Comparison of ENCODE assay signal across 9 mouse cellular contexts in the genomic region with DNA sequence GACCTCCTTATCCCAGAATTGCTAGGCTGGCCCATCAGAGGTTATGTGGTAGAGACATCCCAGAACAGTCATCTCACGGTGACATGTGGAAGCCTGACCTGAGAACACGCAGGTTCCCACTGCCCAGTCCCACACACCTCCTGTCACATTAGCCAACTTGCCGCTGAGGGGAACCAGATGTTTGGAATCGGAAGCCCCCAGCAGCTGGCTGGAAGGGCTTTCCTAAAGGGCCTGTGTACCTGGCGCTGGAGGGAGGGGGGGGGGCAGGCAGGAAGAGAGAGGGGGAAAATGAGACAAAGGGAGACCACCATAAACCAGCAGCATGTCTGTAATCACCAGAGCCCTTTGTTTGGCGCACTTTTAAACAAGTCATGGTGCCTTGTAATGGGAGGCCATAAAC. TPM values are rescaled to one million over a fixed set of nuclear protein-coding genes. Genes with fewer than 3 reads are reported as not detected.
A peak's percentile ranks its signal among the peaks of the same experiment; 100 is the strongest.
DNase-seq lines count a peak whose midpoint lies in the region; ATAC-seq and TF ChIP-seq lines count a peak whose summit lies in the region.
"Had no signal": no experiment of that assay in that cellular context is flagged by ENCODE, and none has a peak within 500 bp of the region (broad histone marks: within the 10 kb centered on the region; RNA-seq: fewer than 3 reads in every experiment).

No protein-coding gene starts in this region.

- no peaks in the 10 kb centered on the region for H3K9me3 ChIP-seq in kidney, postnatal 0 days (replicated peaks; ENCODE audit: low read length)
- no peaks in the 10 kb centered on the region for H3K9me3 ChIP-seq in forebrain, embryonic 12.5 days
- H3K9me3 ChIP-seq in limb, embryonic 12.5 days, result no peaks in the 10 kb centered on the region
- H3K9me3 ChIP-seq in neural tube, embryonic 14.5 days (ENCODE audit: control insufficient read depth, low read length), result no peaks in the 10 kb centered on the region

- no peak for ATAC-seq in kidney, postnatal 0 days (replicated peaks; ENCODE audit: low FRiP score, low read depth)
- no peak for ATAC-seq in forebrain, embryonic 12.5 days (ENCODE audit: low FRiP score)
- peak; percentile 59 for ATAC-seq in limb, embryonic 12.5 days (ENCODE audit: insufficient number of reproducible peaks, insufficient read depth, low FRiP score, low TSS enrichment, low read depth)
- ATAC-seq in neural tube, embryonic 14.5 days (ENCODE audit: low read depth), result peak; percentile 51

- H3K4me1 ChIP-seq in kidney, postnatal 0 days (replicated peaks; ENCODE audit: insufficient read depth, low read length), result peaks cover 7% of the 10 kb centered on the region; the same call in 1 of the 2 replicates
- no peaks in the 10 kb centered on the region for H3K4me1 ChIP-seq in kidney, adult 2 months (ENCODE audit: control insufficient read depth, insufficient read depth, low read length)
- peaks cover 15% of the 10 kb centered on the region for H3K4me1 ChIP-seq in forebrain, embryonic 12.5 days
- H3K4me1 ChIP-seq in limb, embryonic 12.5 days (replicated peaks), result peaks cover 19% of the 10 kb centered on the region
- H3K4me1 ChIP-seq in neural tube, embryonic 14.5 days (ENCODE audit: control insufficient read depth, insufficient read depth, low read length), result peaks cover 6% of the 10 kb centered on the region; the same call in 1 of the 2 replicates

- 15% methylated on average over 6 of the region's 6 CpGs for WGBS in kidney, postnatal 0 days
- 41% methylated on average over 6 of the region's 6 CpGs for WGBS in kidney, adult 2 months
- WGBS in forebrain, embryonic 12.5 days, result 28% methylated on average over 6 of the region's 6 CpGs
- 2% methylated on average over 6 of the region's 6 CpGs for WGBS in limb, embryonic 12.5 days
- under 1% methylated on average over 6 of the region's 6 CpGs for WGBS in neural tube, embryonic 14.5 days

- H3K27me3 ChIP-seq in kidney, postnatal 0 days (ENCODE audit: insufficient read depth, low read length), result no peaks in the 10 kb centered on the region
- no peaks in the 10 kb centered on the region for H3K27me3 ChIP-seq in kidney, adult 2 months (replicated peaks; ENCODE audit: control insufficient read depth, insufficient read depth, low read length)
- peaks cover 27% of the 10 kb centered on the region; the same call in 1 of the 2 replicates for H3K27me3 ChIP-seq in forebrain, embryonic 12.5 days
- H3K27me3 ChIP-seq in limb, embryonic 12.5 days, result peaks cover 13% of the 10 kb centered on the region
- no peaks in the 10 kb centered on the region for H3K27me3 ChIP-seq in neural tube, embryonic 14.5 days (ENCODE audit: control insufficient read depth, insufficient read depth, low read length)

- TF ChIP-seq CTCF in kidney, postnatal 0 days (IDR thresholded peaks at IDR 0.05; ENCODE audit: low read depth), result no peak
- TF ChIP-seq CTCF in kidney, adult 2 months (conservative IDR thresholded peaks at IDR 0.05; ENCODE audit: insufficient read depth, insufficient read length, low read depth, low read length), result no peak

- H3K4me2 ChIP-seq in kidney, postnatal 0 days (ENCODE audit: low read length), result peak overlapping the region; percentile 53
- H3K4me2 ChIP-seq in forebrain, embryonic 12.5 days, result peak overlapping the region; percentile 55
- peak overlapping the region; percentile 69 for H3K4me2 ChIP-seq in limb, embryonic 12.5 days
- peak overlapping the region; percentile 52 for H3K4me2 ChIP-seq in neural tube, embryonic 14.5 days (ENCODE audit: low read depth, low read length)

- H3K4me3 ChIP-seq in kidney, postnatal 0 days (replicated peaks; ENCODE audit: low read depth, low read length), result 0 out of 2 replicates have a peak overlapping the region, but pooled peaks have one; percentile 9
- H3K4me3 ChIP-seq in kidney, adult 2 months (ENCODE audit: insufficient read depth, low read depth, low read length), result no peak overlapping the region
- no peak overlapping the region for H3K4me3 ChIP-seq in forebrain, embryonic 12.5 days (replicated peaks)
- peak overlapping the region; percentile 37 for H3K4me3 ChIP-seq in limb, embryonic 12.5 days (replicated peaks)
- peak overlapping the region; percentile 1; the same call in 1 of the 2 replicates for H3K4me3 ChIP-seq in neural tube, embryonic 14.5 days (ENCODE audit: low read depth, low read length)

- no peak overlapping the region for H3K9ac ChIP-seq in kidney, postnatal 0 days (ENCODE audit: low read depth, low read length)
- no peak overlapping the region for H3K9ac ChIP-seq in forebrain, embryonic 12.5 days
- peak overlapping the region; percentile 48; the same call in 1 of the 2 replicates for H3K9ac ChIP-seq in limb, embryonic 12.5 days (replicated peaks)
- no peak overlapping the region for H3K9ac ChIP-seq in neural tube, embryonic 14.5 days (replicated peaks; ENCODE audit: low read depth, low read length)

- no peak for DNase-seq in kidney, postnatal 0 days (ENCODE audit: low spot score)
- no peak for DNase-seq in kidney, adult 2 months
- no peak for DNase-seq in layer of hippocampus, adult 8-10 months (ENCODE audit: low spot score in 2 of 2)
- no peak for DNase-seq in yolk sac, embryonic 10.5 days (ENCODE audit: low spot score)
- DNase-seq in thymus, postnatal 14 days, result no peak
- DNase-seq: layer of hippocampus, postnatal 36 days had no signal

- no peaks in the 10 kb centered on the region for H3K36me3 ChIP-seq in kidney, postnatal 0 days (ENCODE audit: insufficient read depth, low read length)
- H3K36me3 ChIP-seq in kidney, adult 2 months (ENCODE audit: control insufficient read depth, insufficient read depth, low read length), result no peaks in the 10 kb centered on the region
- no peaks in the 10 kb centered on the region for H3K36me3 ChIP-seq in forebrain, embryonic 12.5 days (replicated peaks)
- H3K36me3 ChIP-seq in limb, embryonic 12.5 days, result no peaks in the 10 kb centered on the region
- no peaks in the 10 kb centered on the region for H3K36me3 ChIP-seq in neural tube, embryonic 14.5 days (ENCODE audit: control insufficient read depth, insufficient read depth, low read length)

- no peak for TF ChIP-seq POLR2A in kidney, adult 2 months (IDR thresholded peaks at IDR 0.05; ENCODE audit: low read depth, low read length)

- H3K27ac ChIP-seq in kidney, postnatal 0 days, result no peak overlapping the region
- H3K27ac ChIP-seq in kidney, adult 2 months (ENCODE audit: insufficient read depth, low read depth, low read length), result no peak overlapping the region
- H3K27ac ChIP-seq in forebrain, embryonic 12.5 days, result no peak overlapping the region
- 0 out of 2 replicates have a peak overlapping the region, but pooled peaks have one; percentile 50 for H3K27ac ChIP-seq in limb, embryonic 12.5 days
- H3K27ac ChIP-seq in neural tube, embryonic 14.5 days (ENCODE audit: low read depth, low read length), result no peak overlapping the region

RNA-seq across cellular contexts. Expression of a gene that starts 28.6 kb away (rescaled TPM):
- 112 TPM in 2 replicates for polyA plus RNA-seq in kidney, postnatal 0 days (2015; fragmentation: Nextera tagmentation; extraction: Ambion mirVana)
- polyA plus RNA-seq in kidney, adult 2 months (2012; rRNA removed), result 52.3 and 68.0 TPM in 2 replicates
- 107 and 114 TPM in 2 replicates for polyA plus RNA-seq in forebrain, embryonic 12.5 days (2016; fragmentation: Nextera tagmentation; extraction: Ambion mirVana)
- polyA plus RNA-seq in limb, embryonic 12.5 days (2016; fragmentation: Nextera tagmentation; extraction: Ambion mirVana), result 111 and 122 TPM in 2 replicates
- 104 and 105 TPM in 2 replicates for polyA plus RNA-seq in neural tube, embryonic 14.5 days (2014; fragmentation: Nextera tagmentation; extraction: Ambion mirVana)
- 10 to 100 TPM; 20.9 to 24.1 (median 22.4) TPM for total RNA-seq in layer of hippocampus, adult 8-10 months (2022)

RNA-seq across cellular contexts. Expression of a gene that starts 43.7 kb away (rescaled TPM):
- polyA plus RNA-seq in kidney, postnatal 0 days (2015; fragmentation: Nextera tagmentation; extraction: Ambion mirVana), result 30.6 and 32.3 TPM in 2 replicates
- 23.2 and 27.7 TPM in 2 replicates for polyA plus RNA-seq in kidney, adult 2 months (2012; rRNA removed)
- 18.8 and 22.3 TPM in 2 replicates for polyA plus RNA-seq in forebrain, embryonic 12.5 days (2016; fragmentation: Nextera tagmentation; extraction: Ambion mirVana)
- 20.4 and 22.3 TPM in 2 replicates for polyA plus RNA-seq in limb, embryonic 12.5 days (2016; fragmentation: Nextera tagmentation; extraction: Ambion mirVana)
- 25.2 and 34.7 TPM in 2 replicates for polyA plus RNA-seq in neural tube, embryonic 14.5 days (2014; fragmentation: Nextera tagmentation; extraction: Ambion mirVana)
- 10 to 100 TPM; 17.7 to 20.4 (median 20.0) TPM for total RNA-seq in layer of hippocampus, adult 8-10 months (2022)

Comparison
In these comparisons a context has a peak if more than half of its experiments do, and no peak if none do; other contexts are left out.
1. H3K4me3 ChIP-seq: peak in kidney, postnatal 0 days (single experiment), limb, embryonic 12.5 days (single experiment) and neural tube, embryonic 14.5 days (single experiment); none in kidney, adult 2 months (single experiment) and forebrain, embryonic 12.5 days (single experiment).
2. ATAC-seq: peak in limb, embryonic 12.5 days (single experiment) and neural tube, embryonic 14.5 days (single experiment); none in kidney, postnatal 0 days (single experiment) and forebrain, embryonic 12.5 days (single experiment).
3. Peak in every context shown above with its lines, with median percentiles within 50 percentile points of each other: H3K4me2 ChIP-seq.